Mouse (Mus musculus) liver, adult 2 months (tissue): ENCODE data around the gene Msrb3. TPM values are rescaled to one million over a fixed set of nuclear protein-coding genes. Genes with fewer than 3 reads are reported as not detected.

Experiments used
- DNase-seq: peaks from one replicate; pipeline ENCODE4 v3.0.0-alpha.2; 2011; ENCODE audit warnings: low read depth, low spot score; ENCODE audit errors: extremely low read depth
- H3K27ac ChIP-seq: fragments of 200-500 bp; replicated peaks from 2 replicates; pipeline ENCODE4 v1.5.1; 2012; ENCODE audit warnings: low read depth, mild to moderate bottlenecking, control low read depth, inconsistent platforms, low read length; ENCODE audit not compliant: insufficient read depth
- H3K27me3 ChIP-seq: fragments of 200-500 bp; 2 replicates; pipeline ENCODE4 v1.6.1; 2012; ENCODE audit warnings: mild to moderate bottlenecking, moderate library complexity, low read length, inconsistent platforms; ENCODE audit not compliant: control insufficient read depth, insufficient read depth
- H3K36me3 ChIP-seq: fragments of 200-500 bp; 2 replicates; pipeline ENCODE4 v1.6.1; 2012; ENCODE audit warnings: low read length, inconsistent platforms; ENCODE audit not compliant: control insufficient read depth, insufficient read depth
- H3K4me1 ChIP-seq: fragments of 200-500 bp; 2 replicates; pipeline ENCODE4 v1.6.1; 2011; ENCODE audit warnings: low read length; ENCODE audit not compliant: control insufficient read depth, insufficient read depth
- H3K4me3 ChIP-seq: fragments of 200-500 bp; 2 replicates; pipeline ENCODE4 v1.5.1; 2011; ENCODE audit warnings: low read depth, mild to moderate bottlenecking, control low read depth, low read length, moderate library complexity; ENCODE audit not compliant: insufficient read depth
- H3K79me2 ChIP-seq: fragments of 200-500 bp; 2 replicates; pipeline ENCODE4 v1.6.1; 2012; ENCODE audit warnings: inconsistent platforms, mild to moderate bottlenecking, low read length, moderate library complexity; ENCODE audit not compliant: control insufficient read depth, insufficient read depth
- H3K9ac ChIP-seq: fragments of 200-500 bp; 2 replicates; pipeline ENCODE4 v1.6.1; 2012; ENCODE audit warnings: low read depth, mild to moderate bottlenecking, control low read depth, inconsistent platforms, low read length
- CTCF ChIP-seq: fragments of 200-500 bp; IDR thresholded peaks from 2 replicates; pipeline ENCODE4 v1.5.1; 2011; ENCODE audit warnings: low read depth, low read length, control low read depth
- POLR2A ChIP-seq: fragments of 200-500 bp; IDR thresholded peaks from 2 replicates; pipeline ENCODE4 v1.6.1; 2011; ENCODE audit warnings: low read length, control low read depth; ENCODE audit not compliant: insufficient read depth; ENCODE audit errors: extremely low read depth
- WGBS: fragments of 180-500 bp; shearing (Covaris S2); methylation state at CpG from one replicate; pipeline ENCODE4 v1.1.7; 2018; 5-methylcytosine and 5-hydroxymethylcytosine counted together
- polyA plus RNA-seq: library from polyadenylated mRNA; depleted of rRNA; stranded (reverse); fragments of >200 nt; gene quantifications from 2 replicates; pipeline ENCODE4 v1.2.3, GENCODE M21; 2012
- total RNA-seq: library from RNA; depleted of rRNA; stranded (reverse); fragments of >200 nt; gene quantifications from 2 replicates; pipeline ENCODE4 v1.2.3, GENCODE M21; 2014

The Msrb3 gene
- total and polyA plus RNA-seq, 2 experiments, result 4.1 to 9.5 TPM

DNA sequence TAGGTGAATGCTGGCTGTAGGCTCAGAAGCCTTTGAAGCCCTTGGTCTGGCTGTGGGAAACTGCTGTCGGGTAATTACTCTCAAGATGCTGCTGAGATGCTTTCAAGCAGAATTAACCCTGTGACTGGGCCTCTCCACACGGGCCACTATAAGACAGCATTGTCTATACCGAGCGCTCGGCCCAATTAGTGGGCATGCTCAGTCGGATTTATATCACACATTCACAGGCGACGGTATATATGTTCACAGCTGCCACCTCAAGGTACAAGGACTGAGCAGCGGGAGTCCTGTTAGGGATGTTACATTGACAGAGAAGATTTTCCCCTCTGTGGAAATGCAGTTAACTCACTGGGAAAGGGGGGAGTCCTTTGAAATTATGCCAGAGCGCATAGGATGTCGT is 73.3 kb downstream of the Msrb3 start:
- DNase-seq, result no peak
- Histone ChIP-seq H3K4me3 (no peak overlapping the region), H3K27me3 (no peaks in the 10 kb centered on the region), H3K4me1 (no peaks in the 10 kb centered on the region), H3K9ac (no peak overlapping the region), H3K27ac (no peak overlapping the region), H3K79me2 (no peaks in the 10 kb centered on the region), H3K36me3 (no peaks in the 10 kb centered on the region)
- TF ChIP-seq CTCF (no peak), POLR2A (no peak)
- 90% methylated on average over 11 of the region's 11 CpGs for WGBS

DNA sequence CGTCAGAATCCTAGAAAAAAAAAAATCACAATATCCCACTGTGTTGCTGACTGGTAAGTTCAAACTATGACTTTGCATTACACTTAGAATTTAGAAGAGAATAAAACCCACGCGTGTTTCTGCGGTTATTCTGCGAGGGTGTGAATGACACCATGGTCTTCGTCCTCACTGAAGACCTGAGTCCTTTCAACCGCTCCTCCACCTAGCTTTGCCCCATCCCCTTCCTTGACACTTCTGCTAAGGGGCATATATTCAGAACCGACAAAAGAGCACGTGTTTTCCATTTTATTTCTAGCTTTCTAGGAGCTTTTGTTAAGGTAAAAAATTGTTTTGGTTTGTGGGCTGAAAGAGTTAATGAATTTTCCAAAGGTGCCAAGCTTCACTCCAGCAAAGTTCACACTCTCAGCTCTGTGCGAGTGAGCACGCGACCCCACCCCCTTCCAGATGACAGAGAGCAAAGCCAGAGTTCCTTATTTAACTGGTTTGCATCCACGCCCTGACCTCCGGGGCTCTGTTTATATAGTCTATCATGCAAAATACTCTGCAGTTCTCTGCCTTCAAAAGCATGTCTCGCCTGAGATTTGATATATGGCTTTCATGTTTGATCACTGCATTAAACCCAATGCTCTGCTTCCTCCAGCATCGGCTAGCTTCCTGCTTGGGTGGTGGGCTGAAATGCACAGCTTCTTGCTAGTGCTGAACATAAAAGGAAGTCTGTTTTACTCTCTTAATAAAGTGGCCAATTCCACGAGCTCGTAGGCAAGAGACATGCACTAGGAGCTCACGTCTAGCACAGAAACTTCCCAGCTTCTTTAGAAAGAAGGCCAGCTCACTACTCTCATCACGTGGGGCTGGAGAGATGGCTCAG is 77.2 kb downstream of the Msrb3 start:
- no peak overlapping the region for H3K9ac ChIP-seq
- 55% methylated on average over 20 of the region's 20 CpGs for WGBS
- DNase-seq, result no peak
- H3K27ac ChIP-seq, result no peak overlapping the region
- no peaks in the 10 kb centered on the region for H3K79me2 ChIP-seq
- no peaks in the 10 kb centered on the region for H3K27me3 ChIP-seq
- TF ChIP-seq CTCF (no peak), POLR2A (no peak)
- no peak overlapping the region for H3K4me3 ChIP-seq
- no peaks in the 10 kb centered on the region for H3K36me3 ChIP-seq
- no peaks in the 10 kb centered on the region for H3K4me1 ChIP-seq

DNA sequence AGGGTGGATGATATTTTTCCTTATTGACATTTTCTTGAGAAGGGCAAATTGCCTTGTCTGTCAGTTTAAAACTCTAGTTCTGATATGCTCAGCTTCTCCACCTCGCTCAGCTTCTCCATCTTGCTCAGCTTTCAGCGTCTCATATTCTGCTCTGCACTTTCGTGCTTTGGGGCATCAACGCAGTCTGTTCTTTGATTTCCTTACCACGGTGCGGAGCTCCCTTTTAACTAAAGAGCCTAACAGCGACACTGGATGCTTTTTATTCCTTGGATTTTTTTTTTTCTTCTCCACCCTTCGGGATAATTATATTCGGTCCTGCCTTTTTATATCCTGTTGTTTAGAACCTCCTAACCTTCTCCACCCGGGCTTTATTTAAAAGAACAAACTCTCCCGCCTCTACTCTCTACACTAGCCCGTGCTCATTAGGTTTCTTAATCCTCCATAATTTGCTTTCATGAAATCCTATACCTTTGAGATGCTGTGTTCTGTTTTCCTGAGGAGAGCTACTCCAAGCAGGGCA is 78.1 kb downstream of the Msrb3 start:
- DNase-seq, result no peak
- H3K36me3 ChIP-seq, result no peaks in the 10 kb centered on the region
- no peak overlapping the region for H3K27ac ChIP-seq

GRCm38 (mm10) chr10:120815290-120815689 is 83.6 kb downstream of the Msrb3 start:
- H3K9ac ChIP-seq, result no peak overlapping the region
- H3K79me2 ChIP-seq, result no peaks in the 10 kb centered on the region
- H3K27ac ChIP-seq, result no peak overlapping the region
- WGBS, result 77% methylated on average over 5 of the region's 5 CpGs
- no peaks in the 10 kb centered on the region for H3K36me3 ChIP-seq
- TF ChIP-seq POLR2A (no peak), CTCF (no peak)
- DNase-seq, result no peak
- H3K27me3 ChIP-seq, result no peaks in the 10 kb centered on the region
- no peak overlapping the region for H3K4me3 ChIP-seq
- H3K4me1 ChIP-seq, result no peaks in the 10 kb centered on the region

More for the DNA sequence above, 78.1 kb downstream of the Msrb3 start:
- Histone ChIP-seq H3K4me1 (no peaks in the 10 kb centered on the region), H3K4me3 (no peak overlapping the region), H3K9ac (no peak overlapping the region), H3K27me3 (no peaks in the 10 kb centered on the region), H3K79me2 (no peaks in the 10 kb centered on the region)
- no peak for TF ChIP-seq CTCF
- 81% methylated on average over 12 of the region's 12 CpGs for whole genome bisulfite sequencing

DNA sequence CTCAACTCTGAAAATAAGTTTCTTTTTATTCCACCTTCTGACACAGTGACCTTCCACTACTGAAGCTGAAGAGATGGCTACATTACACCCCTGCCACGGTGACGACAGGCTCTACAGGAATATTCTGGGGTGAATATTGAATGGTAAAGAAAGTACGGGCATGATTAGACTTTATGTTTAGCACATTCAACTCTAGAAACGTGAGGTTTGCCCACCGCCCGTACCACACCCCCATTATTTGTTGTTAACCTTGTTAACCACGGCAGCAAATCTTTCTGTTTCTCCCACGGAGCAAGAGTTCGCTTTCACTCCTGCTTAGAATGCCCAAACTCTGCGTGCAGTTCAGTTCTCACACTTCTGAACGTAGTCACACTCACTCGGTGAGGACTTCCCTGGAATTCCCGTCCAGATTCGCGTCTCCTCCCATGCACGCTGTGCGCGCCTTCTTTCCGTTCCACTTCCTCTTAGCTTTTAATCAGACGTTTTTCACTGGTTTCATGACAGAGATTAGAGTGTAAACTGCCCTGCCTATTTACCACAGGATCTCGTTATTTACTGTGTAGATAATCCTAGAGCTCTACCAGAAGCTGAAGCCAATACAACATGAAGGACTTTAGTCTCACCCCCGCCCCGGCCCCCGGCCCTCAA is 87.0 kb downstream of the Msrb3 start:
- no peaks in the 10 kb centered on the region for H3K36me3 ChIP-seq
- H3K27me3 ChIP-seq, result no peaks in the 10 kb centered on the region
- H3K4me1 ChIP-seq, result no peaks in the 10 kb centered on the region; the same call in 1 of the 2 replicates
- no peak overlapping the region for H3K27ac ChIP-seq
- H3K4me3 ChIP-seq, result no peak overlapping the region
- 45% methylated on average over 24 of the region's 24 CpGs for WGBS
- H3K79me2 ChIP-seq, result no peaks in the 10 kb centered on the region
- no peak for DNase-seq
- TF ChIP-seq CTCF (no peak), POLR2A (no peak)
- no peak overlapping the region for H3K9ac ChIP-seq
